Mouse (Mus musculus): Measurements from ENCODE around the gene Acer1.

DNA sequence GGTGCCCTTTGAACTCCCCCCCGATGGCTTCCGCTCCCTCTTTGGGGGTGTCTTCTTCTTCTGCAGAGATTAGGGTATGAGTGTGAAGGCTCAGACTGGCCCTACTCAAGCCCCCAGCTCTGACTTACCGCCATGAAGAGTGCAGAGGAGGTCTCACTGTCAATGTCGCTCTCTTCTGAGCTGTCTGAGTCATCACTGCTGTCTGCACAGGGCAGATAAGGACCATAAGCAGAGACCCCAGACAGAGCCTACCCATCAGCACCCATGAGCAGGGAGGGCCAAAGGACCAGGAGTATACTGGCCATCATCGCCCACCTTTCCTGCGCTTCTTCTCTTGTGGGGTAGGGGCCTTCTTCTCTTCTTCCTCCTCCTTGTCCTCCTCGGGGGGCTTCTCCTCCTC is 22.1 kb upstream of the Acer1 start:
- TF ChIP-seq GATA1 (IDR thresholded peaks at IDR 0.05; ENCODE audit: borderline replicate concordance, low read length) (no peak), FLI1 (IDR thresholded peaks at IDR 0.05; ENCODE audit: low read length) (no peak)

Data from megakaryocyte, embryonic 14.5 days (primary cell).